Mouse (Mus musculus) midbrain, embryonic 14.5 days (tissue): ENCODE measurements at regions not wholly inside any gene's neighbourhood (a gene's known extent, or its start where the extent isn't known, plus 50 kb on each side); places are given as distances from the start of the nearest gene placed in this dataset.
A peak's percentile ranks its signal among the peaks of the same experiment; 100 is the strongest.

Experiments used
- ATAC-seq: fragments of 200-750 bp; cut with Nextera tagmentation; 2 replicates; pipeline ENCODE4 v1.8.0; 2017; ENCODE audit warnings: moderate number of reproducible peaks, moderate library complexity; ENCODE audit not compliant: low FRiP score, low TSS enrichment
- DNase-seq: peaks from one replicate; pipeline ENCODE4 v3.0.0-alpha.2; 2015
- H3K27ac ChIP-seq: fragments of 300-500 bp; sonication (generic); replicated peaks from 2 replicates; pipeline ENCODE4 v1.5.1; 2014; ENCODE audit warnings: mild to moderate bottlenecking, low read depth, low read length, moderate library complexity
- H3K27me3 ChIP-seq: fragments of 300-500 bp; sonication (generic); 2 replicates; pipeline ENCODE4 v1.6.1; 2014; ENCODE audit warnings: low read length, control low read depth, mixed read lengths; ENCODE audit not compliant: control insufficient read depth, insufficient read depth
- H3K36me3 ChIP-seq: fragments of 300-500 bp; sonication (generic); 2 replicates; pipeline ENCODE4 v1.6.1; 2014; ENCODE audit warnings: low read length, control low read depth; ENCODE audit not compliant: control insufficient read depth, insufficient read depth
- H3K4me1 ChIP-seq: fragments of 300-500 bp; sonication (generic); 2 replicates; pipeline ENCODE4 v1.6.1; 2014; ENCODE audit warnings: mild to moderate bottlenecking, antibody characterized with exemption, low read length, control low read depth; ENCODE audit not compliant: control insufficient read depth, insufficient read depth
- H3K4me2 ChIP-seq: fragments of 300-500 bp; sonication (generic); 2 replicates; pipeline ENCODE4 v1.6.1; 2014; ENCODE audit warnings: mild to moderate bottlenecking, low read length, moderate library complexity
- H3K4me3 ChIP-seq: fragments of 300-500 bp; sonication (generic); replicated peaks from 2 replicates; pipeline ENCODE4 v1.5.1; 2014; ENCODE audit warnings: low read depth, low read length
- H3K9ac ChIP-seq: fragments of 300-500 bp; sonication (generic); replicated peaks from 2 replicates; pipeline ENCODE4 v1.6.1; 2014; ENCODE audit warnings: mild to moderate bottlenecking, low read length, moderate library complexity
- H3K9me3 ChIP-seq: fragments of 300-500 bp; sonication (generic); 2 replicates; pipeline ENCODE4 v1.6.1; 2016; ENCODE audit warnings: low read length, control low read depth, mixed read lengths; ENCODE audit not compliant: control insufficient read depth
- WGBS: fragments of 180-500 bp; shearing (Covaris S2); extraction: QIAGEN DNeasy Blood & Tissue Kit; methylation state at CpG from one replicate; pipeline ENCODE4 v1.1.7; 2014; 5-methylcytosine and 5-hydroxymethylcytosine counted together

- Histone ChIP-seq H3K36me3 (no peaks in the 10 kb centered on the region), H3K9ac (0 out of 2 replicates have a peak overlapping the region, but pooled peaks have one; percentile 10), H3K27ac (peak overlapping the region; percentile 71), H3K4me3 (no peak overlapping the region; the same call in 1 of the 2 replicates), H3K4me2 (peak overlapping the region; percentile 44), H3K4me1 (peaks cover 19% of the 10 kb centered on the region), H3K9me3 (no peaks in the 10 kb centered on the region; the same call in 1 of the 2 replicates), H3K27me3 (no peaks in the 10 kb centered on the region; the same call in 1 of the 2 replicates)
- 6% methylated on average over 15 of the region's 15 CpGs for WGBS
- DNase-seq (peak; percentile 72), ATAC-seq (peak; percentile 75; the same call in 1 of the 2 replicates)
Observed at GRCm38 (mm10) chr4:33586615-33587451, 276.7 kb downstream of the Rngtt start.

- Histone ChIP-seq H3K4me2 (no peak overlapping the region), H3K9me3 (no peaks in the 10 kb centered on the region; the same call in 1 of the 2 replicates), H3K36me3 (no peaks in the 10 kb centered on the region), H3K4me3 (no peak overlapping the region), H3K27me3 (no peaks in the 10 kb centered on the region; the same call in 1 of the 2 replicates), H3K9ac (no peak overlapping the region), H3K27ac (no peak overlapping the region), H3K4me1 (peaks cover 19% of the 10 kb centered on the region)
- no peak for DNase-seq
- ATAC-seq = no peak
- WGBS = 81% methylated on average over 11 of the region's 11 CpGs
Observed at GRCm38 (mm10) chr4:33587666-33588065, 277.6 kb downstream of the Rngtt start.

GRCm38 (mm10) chr4:33588127-33588526 is 278.0 kb downstream of the Rngtt start:
- no peak overlapping the region for H3K27ac ChIP-seq
- no peaks in the 10 kb centered on the region; the same call in 1 of the 2 replicates for H3K9me3 ChIP-seq
- H3K4me2 ChIP-seq = no peak overlapping the region
- H3K4me1 ChIP-seq = peaks cover 19% of the 10 kb centered on the region
- no peak for DNase-seq
- no peak overlapping the region for H3K4me3 ChIP-seq
- no peaks in the 10 kb centered on the region; the same call in 1 of the 2 replicates for H3K27me3 ChIP-seq
- H3K9ac ChIP-seq = no peak overlapping the region
- no peak for ATAC-seq
- WGBS = 79% methylated on average over 5 of the region's 5 CpGs
- no peaks in the 10 kb centered on the region for H3K36me3 ChIP-seq

GRCm38 (mm10) chr4:33589207-33589606 is 279.1 kb downstream of the Rngtt start:
- Histone ChIP-seq H3K4me2 (peak overlapping the region; percentile 40), H3K27me3 (no peaks in the 10 kb centered on the region; the same call in 1 of the 2 replicates), H3K4me1 (peaks cover 19% of the 10 kb centered on the region), H3K4me3 (no peak overlapping the region), H3K9ac (no peak overlapping the region; the same call in 1 of the 2 replicates), H3K9me3 (no peaks in the 10 kb centered on the region; the same call in 1 of the 2 replicates), H3K36me3 (no peaks in the 10 kb centered on the region), H3K27ac (no peak overlapping the region)
- ATAC-seq (0 out of 2 replicates have a peak, but pooled peaks have one; percentile 44), DNase-seq (peak; percentile 65)
- 2% methylated on average over 8 of the region's 8 CpGs for WGBS

GRCm38 (mm10) chr4:33594997-33595657 is 285.0 kb downstream of the Rngtt start:
- Histone ChIP-seq H3K9ac (0 out of 2 replicates have a peak overlapping the region, but pooled peaks have one; percentile 14), H3K36me3 (no peaks in the 10 kb centered on the region), H3K4me2 (peak overlapping the region; percentile 12; the same call in 1 of the 2 replicates), H3K4me3 (no peak overlapping the region), H3K27me3 (no peaks in the 10 kb centered on the region), H3K27ac (peak overlapping the region; percentile 57), H3K4me1 (peaks cover 11% of the 10 kb centered on the region; the same call in 1 of the 2 replicates), H3K9me3 (no peaks in the 10 kb centered on the region; the same call in 1 of the 2 replicates)
- peak; percentile 69 for DNase-seq
- peak; percentile 31; the same call in 1 of the 2 replicates for ATAC-seq
- 34% methylated on average over 11 of the region's 11 CpGs for WGBS

- no peak overlapping the region for H3K4me2 ChIP-seq
- H3K27me3 ChIP-seq = no peaks in the 10 kb centered on the region
- peaks cover 14% of the 10 kb centered on the region; the same call in 1 of the 2 replicates for H3K4me1 ChIP-seq
- H3K9me3 ChIP-seq = no peaks in the 10 kb centered on the region; the same call in 1 of the 2 replicates
- ATAC-seq (no peak), DNase-seq (no peak)
- no peak overlapping the region for H3K4me3 ChIP-seq
- H3K9ac ChIP-seq = no peak overlapping the region
- WGBS = 77% methylated on average over 9 of the region's 9 CpGs
- H3K27ac ChIP-seq = peak overlapping the region; percentile 57
- no peaks in the 10 kb centered on the region for H3K36me3 ChIP-seq
Observed at GRCm38 (mm10) chr4:33595763-33596162, 285.7 kb downstream of the Rngtt start.

- peak; percentile 57 for DNase-seq
- ATAC-seq = no peak
- Histone ChIP-seq H3K4me2 (no peak overlapping the region), H3K9ac (no peak overlapping the region), H3K9me3 (no peaks in the 10 kb centered on the region), H3K27me3 (peaks cover 6% of the 10 kb centered on the region; the same call in 1 of the 2 replicates), H3K4me3 (no peak overlapping the region), H3K27ac (no peak overlapping the region), H3K36me3 (no peaks in the 10 kb centered on the region), H3K4me1 (peaks cover 18% of the 10 kb centered on the region; the same call in 1 of the 2 replicates)
- 43% methylated on average over 1 of the region's 1 CpGs for WGBS
Observed at GRCm38 (mm10) chr4:33599966-33600365, 289.9 kb downstream of the Rngtt start.

GRCm38 (mm10) chr4:33600805-33601204 is 290.7 kb downstream of the Rngtt start:
- no peak overlapping the region for H3K4me3 ChIP-seq
- 56% methylated on average over 6 of the region's 6 CpGs for WGBS

More at GRCm38 (mm10) chr4:33600805-33601204, 290.7 kb downstream of the Rngtt start:
- Histone ChIP-seq H3K9ac (no peak overlapping the region), H3K4me1 (0 out of 2 replicates have a peak, but pooled peaks cover 11% of the 10 kb centered on the region), H3K4me2 (no peak overlapping the region), H3K27me3 (peaks cover 6% of the 10 kb centered on the region; the same call in 1 of the 2 replicates), H3K27ac (no peak overlapping the region), H3K36me3 (no peaks in the 10 kb centered on the region), H3K9me3 (no peaks in the 10 kb centered on the region)
- ATAC-seq (no peak), DNase-seq (peak; percentile 31)
